Mouse (Mus musculus) G1E (cell line): ENCODE measurements around the gene Gm27029. TPM values are rescaled to one million over a fixed set of nuclear protein-coding genes. Genes with fewer than 3 reads are reported as not detected.
"Not testable (repeated sequence)": the region's sequence is repeated elsewhere in the genome, so short reads cannot be mapped to it uniquely, and the experiment has no call there.

ENCODE experiments used
- ATAC-seq: 2 replicates; pipeline ENCODE4 v1.8.0; 2016; ENCODE audit warnings: mild to moderate bottlenecking; ENCODE audit not compliant: insufficient number of reproducible peaks, poor library complexity, low FRiP score, severe bottlenecking; ENCODE audit errors: extremely low read depth
- DNase-seq: peaks from one replicate; pipeline ENCODE4 v3.0.0; 2012; ENCODE audit warnings: low spot score
- H3K27me3 ChIP-seq: 2 replicates; pipeline ENCODE4 v1.6.1; 2012; ENCODE audit warnings: mild to moderate bottlenecking, low read length, inconsistent platforms; ENCODE audit not compliant: insufficient read depth
- H3K36me3 ChIP-seq: replicated peaks from 2 replicates; pipeline ENCODE3; 2012; ENCODE audit warnings: mild to moderate bottlenecking, inconsistent platforms
- H3K4me1 ChIP-seq: 2 replicates; pipeline ENCODE4 v1.6.1; 2012; ENCODE audit warnings: low read depth, low read length, inconsistent platforms, mixed read lengths; ENCODE audit not compliant: insufficient read depth
- H3K4me3 ChIP-seq: 2 replicates; pipeline ENCODE4 v1.5.1; 2012; ENCODE audit warnings: low read depth, mild to moderate bottlenecking, inconsistent platforms, low read length, moderate library complexity, mixed read lengths
- H3K9me3 ChIP-seq: replicated peaks from 2 replicates; pipeline ENCODE4 v1.6.1; 2012; ENCODE audit warnings: inconsistent platforms
- CTCF ChIP-seq: IDR thresholded peaks from 2 replicates; pipeline ENCODE4 v1.5.1; 2012; ENCODE audit warnings: low read depth, low read length, inconsistent platforms, mixed read lengths
- GATA1 ChIP-seq: IDR thresholded peaks from 2 replicates; pipeline ENCODE4 v1.6.1; 2012; ENCODE audit warnings: borderline replicate concordance, low read length, inconsistent platforms, mixed read lengths
- GATA2 ChIP-seq: IDR thresholded peaks from 2 replicates; pipeline ENCODE4 v1.6.1; 2012; ENCODE audit warnings: low read depth, low read length, inconsistent platforms, borderline replicate concordance
- POLR2AphosphoS5 ChIP-seq: IDR thresholded peaks from 2 replicates; pipeline ENCODE4 v1.6.1; 2012; ENCODE audit warnings: low read depth, low read length, inconsistent platforms; ENCODE audit not compliant: insufficient replicate concordance
- TAL1 ChIP-seq: conservative IDR thresholded peaks from 2 replicates; pipeline ENCODE4 v1.6.1; 2012; ENCODE audit warnings: low read depth, low read length, inconsistent platforms, mixed read lengths
- polyA plus RNA-seq: library from polyadenylated mRNA; stranded (reverse); fragments of >175 nt; gene quantifications from 2 replicates; pipeline ENCODE4 v1.2.3, GENCODE M21; 2012
- total RNA-seq, 2 experiments: library from RNA; stranded (forward) in 1 of 2; stranded (reverse) in 1 of 2; fragments of 200-1000 nt in 1 of 2; fragments of >200 nt in 1 of 2; fragmentation: Nextera tagmentation in 1 of 2; gene quantifications; 2 replicates each; pipeline ENCODE4 v1.2.3; 2014 to 2017

Gm27029 gene
- total and polyA plus RNA-seq, 3 experiments = 0.90 to 3.0 (median 2.1) TPM

GRCm38 (mm10) chr11:101457631-101458030 lies 33.0 kb upstream of the Gm27029 start:
- Histone ChIP-seq H3K27me3 (no peaks in the 10 kb centered on the region), H3K36me3 (peaks cover 94% of the 10 kb centered on the region), H3K4me1 (peaks cover 86% of the 10 kb centered on the region), H3K9me3 (no peaks in the 10 kb centered on the region), H3K4me3 (no peak overlapping the region)
- no peak for TF ChIP-seq POLR2AphosphoS5
- TF ChIP-seq GATA2 = no peak
- no peak for TF ChIP-seq GATA1
- TF ChIP-seq CTCF = no peak
- TF ChIP-seq TAL1 = no peak
- ATAC-seq (no peak), DNase-seq (no peak)

DNA sequence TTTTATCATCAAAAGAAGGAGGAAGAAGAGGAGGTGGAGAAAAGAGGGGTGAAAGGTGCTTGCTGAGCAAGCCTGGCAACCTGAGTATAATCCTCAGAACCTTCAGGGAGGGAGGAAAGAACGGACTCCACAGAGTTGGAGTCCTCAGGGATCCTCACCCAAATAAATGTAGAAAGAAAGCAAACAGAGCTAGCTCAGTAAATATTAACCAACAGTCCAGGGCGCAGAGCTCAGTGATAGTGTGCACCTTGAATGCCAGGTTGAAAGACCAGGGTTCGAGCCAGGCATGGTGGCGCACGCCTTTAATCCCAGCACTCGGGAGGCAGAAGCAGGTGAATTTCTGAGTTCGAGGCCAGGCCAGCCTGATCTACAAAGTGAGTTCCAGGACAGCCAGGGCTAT lies 31.0 kb upstream of the Gm27029 start:
- H3K36me3 ChIP-seq = peaks cover 84% of the 10 kb centered on the region

GRCm38 (mm10) chr11:101454702-101455101 lies 30.1 kb upstream of the Gm27029 start:
- peaks cover 87% of the 10 kb centered on the region for H3K4me1 ChIP-seq
- TF ChIP-seq CTCF = no peak
- no peak for TF ChIP-seq GATA1
- no peak for TF ChIP-seq POLR2AphosphoS5
- no peak for TF ChIP-seq GATA2
- no peak for TF ChIP-seq TAL1
- H3K4me3 ChIP-seq = no peak overlapping the region
- H3K27me3 ChIP-seq = no peaks in the 10 kb centered on the region
- H3K9me3 ChIP-seq = no peaks in the 10 kb centered on the region
- no peak for DNase-seq
- H3K36me3 ChIP-seq = peaks cover 78% of the 10 kb centered on the region
- ATAC-seq = no peak

More for the DNA sequence above, 31.0 kb upstream of the Gm27029 start:
- TF ChIP-seq GATA1 (no peak), CTCF (no peak), POLR2AphosphoS5 (no peak), TAL1 (no peak), GATA2 (no peak)
- no peak for DNase-seq
- ATAC-seq = no peak
- H3K9me3 ChIP-seq = no peaks in the 10 kb centered on the region
- no peaks in the 10 kb centered on the region for H3K27me3 ChIP-seq
- peaks cover 88% of the 10 kb centered on the region for H3K4me1 ChIP-seq
- no peak overlapping the region for H3K4me3 ChIP-seq

DNA sequence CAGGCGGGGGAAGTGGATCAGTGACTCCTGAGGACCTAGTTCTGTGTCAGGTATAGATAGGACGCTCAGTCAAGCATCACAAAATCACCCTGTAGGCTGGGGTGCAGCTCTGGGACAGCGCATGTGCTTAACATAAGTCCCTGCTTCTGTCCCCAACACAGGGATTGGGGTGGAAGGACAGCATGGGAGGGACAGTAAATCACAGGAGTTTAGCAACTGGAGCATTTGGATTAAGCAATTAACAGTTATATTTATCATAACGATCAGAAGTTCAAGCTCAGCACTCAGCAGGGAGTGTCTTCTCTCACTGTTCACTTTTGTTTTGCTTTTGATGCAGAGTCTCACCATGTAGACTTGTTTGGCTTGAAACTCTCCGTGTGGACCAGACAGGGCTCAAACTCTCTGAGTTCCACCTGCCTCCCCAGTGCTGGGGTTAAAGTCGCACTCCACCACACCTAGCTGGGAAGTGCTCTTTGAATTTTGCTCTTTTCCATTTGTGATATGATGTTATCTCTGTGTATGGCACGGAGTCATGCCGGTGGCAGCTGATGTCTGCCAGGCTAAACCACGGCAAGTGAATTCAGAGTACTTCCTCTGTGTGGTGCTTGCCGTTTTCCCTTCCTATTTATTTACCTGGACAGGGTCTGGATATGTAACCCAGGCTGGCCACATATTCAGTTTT lies 27.6 kb upstream of the Gm27029 start:
- no peaks in the 10 kb centered on the region for H3K9me3 ChIP-seq
- peaks cover 82% of the 10 kb centered on the region for H3K4me1 ChIP-seq
- no peak for DNase-seq
- TF ChIP-seq CTCF = no peak
- ATAC-seq = no peak
- no peaks in the 10 kb centered on the region for H3K27me3 ChIP-seq
- peak overlapping the region; percentile 61; the same call in 1 of the 2 replicates for H3K4me3 ChIP-seq
- H3K36me3 ChIP-seq = peaks cover 56% of the 10 kb centered on the region

DNA sequence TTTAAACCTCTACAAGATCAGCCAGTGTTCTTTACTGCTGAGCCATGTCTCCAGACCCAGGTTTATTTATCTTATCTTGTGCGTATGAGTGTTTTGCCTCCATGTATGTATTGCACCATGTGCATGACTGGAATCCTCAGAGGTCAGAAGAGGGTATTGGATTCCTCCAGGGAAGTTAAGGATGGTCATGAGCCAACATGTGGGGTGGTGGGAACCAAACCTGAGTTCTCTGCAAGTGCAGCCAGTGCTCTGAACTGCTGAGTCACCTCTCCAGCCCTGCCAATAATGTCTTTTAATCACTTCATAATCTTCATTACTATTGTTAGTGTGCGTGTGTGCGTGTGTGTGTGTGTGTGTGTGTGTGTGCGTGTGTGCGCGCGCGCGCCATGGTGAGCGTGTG lies 26.9 kb upstream of the Gm27029 start:
- DNase-seq = no peak

DNA sequence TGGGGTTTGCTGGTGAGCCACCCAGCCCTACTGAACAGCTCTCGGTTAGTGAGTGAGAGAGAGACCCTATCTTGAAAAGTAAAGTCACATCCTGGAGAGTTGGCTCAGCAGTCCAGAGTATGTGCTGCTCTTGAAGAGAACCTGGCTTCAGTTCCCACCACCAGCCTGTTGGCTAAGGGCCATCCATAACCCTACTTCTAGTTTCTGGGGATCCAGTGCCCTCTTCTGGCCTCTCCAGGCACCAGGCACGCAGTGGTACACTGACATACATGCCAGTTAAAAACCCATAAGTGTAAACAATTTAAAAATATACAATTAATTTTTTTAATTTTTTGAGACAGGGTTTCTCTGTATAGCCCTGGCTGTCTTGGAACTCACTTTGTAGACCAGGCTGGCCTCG lies 25.8 kb upstream of the Gm27029 start:
- Histone ChIP-seq H3K36me3 (peaks cover 47% of the 10 kb centered on the region), H3K4me1 (peaks cover 71% of the 10 kb centered on the region), H3K4me3 (no peak overlapping the region), H3K9me3 (no peaks in the 10 kb centered on the region), H3K27me3 (no peaks in the 10 kb centered on the region)
- ATAC-seq = no peak
- DNase-seq = no peak
- TF ChIP-seq GATA2 = no peak
- TF ChIP-seq GATA1 = no peak

More for the DNA sequence above, 26.9 kb upstream of the Gm27029 start:
- Histone ChIP-seq H3K9me3 (no peaks in the 10 kb centered on the region), H3K27me3 (no peaks in the 10 kb centered on the region), H3K4me1 (peaks cover 76% of the 10 kb centered on the region), H3K36me3 (peaks cover 49% of the 10 kb centered on the region), H3K4me3 (peak overlapping the region; percentile 61; the same call in 1 of the 2 replicates)
- TF ChIP-seq CTCF (no peak), GATA2 (no peak), TAL1 (no peak), POLR2AphosphoS5 (no peak), GATA1 (no peak)
- no peak for ATAC-seq

GRCm38 (mm10) chr11:101449596-101449995 lies 25.0 kb upstream of the Gm27029 start:
- Histone ChIP-seq H3K4me1 (peaks cover 70% of the 10 kb centered on the region), H3K4me3 (peak overlapping the region; percentile 77; the same call in 1 of the 2 replicates), H3K36me3 (peaks cover 47% of the 10 kb centered on the region)
- DNase-seq, ATAC-seq, H3K9me3 ChIP-seq, H3K27me3 ChIP-seq: not testable (repeated sequence)
